Mouse (Mus musculus): Measurements from ENCODE around the gene Rhod. TPM values are rescaled to one million over a fixed set of nuclear protein-coding genes. Genes with fewer than 3 reads are reported as not detected.

Gene Rhod
- polyA plus RNA-seq, 1 experiment = 168 TPM

- Histone ChIP-seq H3K4me3 (ENCODE audit: low read depth, low read length) (peak within 1 kb of the TSS; percentile 84), H3K27ac (ENCODE audit: insufficient read depth, low read depth, low read length) (peak within 1 kb of the TSS; percentile 32), H3K4me1 (ENCODE audit: control insufficient read depth, insufficient read depth, insufficient read length, low read length) (peaks cover 6% of the 10 kb centered on the region; the same call in 1 of the 2 replicates), H3K36me3 (ENCODE audit: control insufficient read depth, insufficient read depth, low read length) (peaks cover 5% of the 10 kb centered on the region), H3K27me3 (ENCODE audit: control insufficient read depth, insufficient read depth, low read length) (no peaks in the 10 kb centered on the region)
- TF ChIP-seq POLR2A (IDR thresholded peaks at IDR 0.05; ENCODE audit: low read depth, low read length) (no peak), CTCF (IDR thresholded peaks at IDR 0.05; ENCODE audit: extremely low read depth, insufficient read length, insufficient replicate concordance, low read depth, low read length) (no peak)
- 6% methylated on average over 78 of the region's 82 CpGs for WGBS
Observed at GRCm38 (mm10) chr19:4397798-4398629, 41.2 kb downstream of the Rhod start, which contains the start of gene Kdm2a. TSS of gene Kdm2a (minus strand) at chr19:4398285.

- Histone ChIP-seq H3K36me3 (ENCODE audit: control insufficient read depth, insufficient read depth, low read length) (peaks cover 9% of the 10 kb centered on the region), H3K27me3 (ENCODE audit: control insufficient read depth, insufficient read depth, low read length) (no peaks in the 10 kb centered on the region), H3K27ac (ENCODE audit: insufficient read depth, low read depth, low read length) (peak overlapping the region; percentile 62), H3K4me1 (ENCODE audit: control insufficient read depth, insufficient read depth, insufficient read length, low read length) (peaks cover 6% of the 10 kb centered on the region; the same call in 1 of the 2 replicates), H3K4me3 (ENCODE audit: low read depth, low read length) (peak overlapping the region; percentile 84)
- WGBS = under 1% methylated on average over 64 of the region's 90 CpGs
- TF ChIP-seq CTCF (IDR thresholded peaks at IDR 0.05; ENCODE audit: extremely low read depth, insufficient read length, insufficient replicate concordance, low read depth, low read length) (no peak), POLR2A (IDR thresholded peaks at IDR 0.05; ENCODE audit: low read depth, low read length) (peak; percentile 79; the same call in 1 of the 2 replicates)
Observed at GRCm38 (mm10) chr19:4396998-4397797, 42.0 kb downstream of the Rhod start.

- Histone ChIP-seq H3K27ac (ENCODE audit: insufficient read depth, low read depth, low read length) (peak overlapping the region; percentile 62), H3K4me1 (ENCODE audit: control insufficient read depth, insufficient read depth, insufficient read length, low read length) (peaks cover 6% of the 10 kb centered on the region; the same call in 1 of the 2 replicates), H3K36me3 (ENCODE audit: control insufficient read depth, insufficient read depth, low read length) (peaks cover 13% of the 10 kb centered on the region), H3K27me3 (ENCODE audit: control insufficient read depth, insufficient read depth, low read length) (no peaks in the 10 kb centered on the region), H3K4me3 (ENCODE audit: low read depth, low read length) (peak overlapping the region; percentile 69)
- under 1% methylated on average over 74 of the region's 80 CpGs for WGBS
- TF ChIP-seq CTCF (IDR thresholded peaks at IDR 0.05; ENCODE audit: extremely low read depth, insufficient read length, insufficient replicate concordance, low read depth, low read length) (no peak), POLR2A (IDR thresholded peaks at IDR 0.05; ENCODE audit: low read depth, low read length) (peak; percentile 13; the same call in 1 of the 2 replicates)
Observed at GRCm38 (mm10) chr19:4396081-4396997, 42.9 kb downstream of the Rhod start.

DNA sequence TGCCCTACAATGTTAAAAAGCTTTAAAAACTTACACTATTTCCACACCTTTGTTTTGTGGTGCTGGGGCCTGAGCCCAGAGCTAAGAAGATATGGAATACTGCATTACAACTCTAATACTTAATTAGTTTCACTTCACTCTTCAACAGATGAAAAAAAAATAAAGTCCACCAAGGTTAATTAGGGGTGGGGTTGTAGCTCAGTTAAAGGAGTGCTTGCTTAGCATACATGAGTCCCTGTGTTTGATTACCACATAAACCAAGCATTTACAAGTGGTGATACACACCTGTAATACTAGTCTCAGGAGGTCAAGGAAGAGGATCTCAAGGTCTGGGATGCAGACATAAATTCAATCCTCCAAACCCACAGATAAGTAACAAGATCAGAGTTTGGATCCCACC lies 52.0 kb downstream of the Rhod start:
- TF ChIP-seq CTCF (IDR thresholded peaks at IDR 0.05; ENCODE audit: extremely low read depth, insufficient read length, insufficient replicate concordance, low read depth, low read length) (no peak), POLR2A (IDR thresholded peaks at IDR 0.05; ENCODE audit: low read depth, low read length) (no peak)
- no peak overlapping the region for H3K4me3 ChIP-seq (ENCODE audit: low read depth, low read length)

GRCm38 (mm10) chr19:4385026-4385425 lies 54.2 kb downstream of the Rhod start:
- Histone ChIP-seq H3K27ac (ENCODE audit: insufficient read depth, low read depth, low read length) (no peak overlapping the region), H3K4me1 (ENCODE audit: control insufficient read depth, insufficient read depth, insufficient read length, low read length) (peaks cover 1% of the 10 kb centered on the region; the same call in 1 of the 2 replicates), H3K4me3 (ENCODE audit: low read depth, low read length) (no peak overlapping the region), H3K27me3 (ENCODE audit: control insufficient read depth, insufficient read depth, low read length) (no peaks in the 10 kb centered on the region), H3K36me3 (ENCODE audit: control insufficient read depth, insufficient read depth, low read length) (peaks cover 23% of the 10 kb centered on the region)
- no peak for TF ChIP-seq POLR2A (IDR thresholded peaks at IDR 0.05; ENCODE audit: low read depth, low read length)
- no peak for TF ChIP-seq CTCF (IDR thresholded peaks at IDR 0.05; ENCODE audit: extremely low read depth, insufficient read length, insufficient replicate concordance, low read depth, low read length)
- WGBS = 83% methylated on average over 4 of the region's 4 CpGs

More for the DNA sequence above, 52.0 kb downstream of the Rhod start:
- H3K4me1 ChIP-seq (ENCODE audit: control insufficient read depth, insufficient read depth, insufficient read length, low read length) = peaks cover 1% of the 10 kb centered on the region; the same call in 1 of the 2 replicates
- H3K27ac ChIP-seq (ENCODE audit: insufficient read depth, low read depth, low read length) = peak overlapping the region; percentile 76
- no peaks in the 10 kb centered on the region for H3K27me3 ChIP-seq (ENCODE audit: control insufficient read depth, insufficient read depth, low read length)
- H3K36me3 ChIP-seq (ENCODE audit: control insufficient read depth, insufficient read depth, low read length) = peaks cover 24% of the 10 kb centered on the region

DNA sequence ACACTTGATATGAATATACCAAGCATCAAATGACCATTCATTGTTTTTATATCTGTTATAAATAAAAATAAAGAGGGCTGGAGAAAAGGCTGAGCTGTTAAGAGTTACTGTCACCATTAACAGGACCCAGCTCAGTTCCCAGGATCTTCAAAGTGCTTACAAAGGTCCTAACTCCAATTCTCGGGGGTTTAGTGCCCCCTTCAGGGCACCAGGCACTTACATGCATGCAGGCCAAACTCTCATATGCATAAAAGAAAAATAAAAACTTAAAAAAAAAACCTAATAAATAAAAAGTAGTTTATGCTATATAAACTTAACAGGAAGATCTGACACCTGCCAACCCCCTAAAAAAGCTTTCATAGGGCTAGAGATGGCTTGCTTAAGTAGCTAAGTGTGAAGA lies 54.9 kb downstream of the Rhod start:
- no peak for TF ChIP-seq CTCF (IDR thresholded peaks at IDR 0.05; ENCODE audit: extremely low read depth, insufficient read length, insufficient replicate concordance, low read depth, low read length)
- no peak for TF ChIP-seq POLR2A (IDR thresholded peaks at IDR 0.05; ENCODE audit: low read depth, low read length)
- 26% methylated on average over 1 of the region's 1 CpGs for WGBS
- Histone ChIP-seq H3K4me1 (ENCODE audit: control insufficient read depth, insufficient read depth, insufficient read length, low read length) (peaks cover 1% of the 10 kb centered on the region; the same call in 1 of the 2 replicates), H3K27me3 (ENCODE audit: control insufficient read depth, insufficient read depth, low read length) (no peaks in the 10 kb centered on the region), H3K27ac (ENCODE audit: insufficient read depth, low read depth, low read length) (no peak overlapping the region), H3K36me3 (ENCODE audit: control insufficient read depth, insufficient read depth, low read length) (peaks cover 22% of the 10 kb centered on the region), H3K4me3 (ENCODE audit: low read depth, low read length) (no peak overlapping the region)
